Comparison of ENCODE assay signal across 25 mouse cellular contexts in genomic region chr13:32053587-32053986, GRCm38 (mm10).
A peak's percentile ranks its signal among the peaks of the same experiment; 100 is the strongest.
DNase-seq lines count a peak whose midpoint lies in the region; TF ChIP-seq lines count a peak whose summit lies in the region.
"Had no signal": no experiment of that assay in that cellular context is flagged by ENCODE, and none has a peak within 500 bp of the region (broad histone marks: within the 10 kb centered on the region; RNA-seq: fewer than 3 reads in every experiment).

No protein-coding gene starts in this region.

- TF ChIP-seq POLR2A in ES-Bruce4 (IDR thresholded peaks at IDR 0.05; ENCODE audit: insufficient read depth, low read length), result no peak
- TF ChIP-seq POLR2A in MEL (IDR thresholded peaks at IDR 0.05; ENCODE audit: control insufficient read depth in 1 of 2, insufficient read depth in 1 of 2, low read depth in 1 of 2, low read length in 2 of 2, poor library complexity in 1 of 2), result no peak

- H3K9ac ChIP-seq in ES-Bruce4 (ENCODE audit: low read depth, poor library complexity, severe bottlenecking) (no peak overlapping the region), MEL (ENCODE audit: control insufficient read depth, low read depth, low read length, poor library complexity, severe bottlenecking) (no peak overlapping the region)
- H3K9ac ChIP-seq: embryonic facial prominence, embryonic 13.5 days; forebrain, postnatal 0 days; heart, embryonic 13.5 days; hindbrain, embryonic 14.5 days; limb, embryonic 12.5 days; liver, embryonic 15.5 days had no signal

- 0 out of 2 replicates have a peak, but pooled peaks have one; percentile 9 for TF ChIP-seq EP300 in ES-Bruce4 (IDR thresholded peaks at IDR 0.05; ENCODE audit: insufficient read depth, low read depth, low read length)
- TF ChIP-seq EP300 in MEL (IDR thresholded peaks at IDR 0.05; ENCODE audit: low read depth in 1 of 2, low read length in 2 of 2), result peak in 1 of 2 experiments; percentile 22; a peak in 1 of 4 replicates

- TF ChIP-seq RAD21 in MEL (IDR thresholded peaks at IDR 0.05; ENCODE audit: low read depth, low read length), result no peak

- H3K27me3 ChIP-seq in ES-Bruce4 (ENCODE audit: control insufficient read depth, insufficient read depth, low read length, poor library complexity, severe bottlenecking) (no peaks in the 10 kb centered on the region), MEL (ENCODE audit: control insufficient read depth in 1 of 2, insufficient read depth in 2 of 2, low read length in 2 of 2) (no peaks in the 10 kb centered on the region)
- H3K27me3 ChIP-seq: heart, embryonic 13.5 days; liver, embryonic 15.5 days; Patski had no signal

- H3K27ac ChIP-seq in ES-Bruce4 (ENCODE audit: insufficient read depth, low read length), result no peak overlapping the region
- H3K27ac ChIP-seq in MEL (ENCODE audit: control insufficient read depth, low read depth, low read length), result no peak overlapping the region
- H3K27ac ChIP-seq: embryonic facial prominence, embryonic 13.5 days; heart, embryonic 13.5 days; hindbrain, embryonic 14.5 days; limb, embryonic 12.5 days; liver, embryonic 15.5 days; stomach, postnatal 0 days had no signal

- no peaks in the 10 kb centered on the region for H3K9me3 ChIP-seq in ES-Bruce4 (replicated peaks; ENCODE audit: control insufficient read depth, insufficient read depth, low read length, poor library complexity, severe bottlenecking)
- H3K9me3 ChIP-seq in MEL (replicated peaks; ENCODE audit: insufficient read depth, low read length), result no peaks in the 10 kb centered on the region
- H3K9me3 ChIP-seq: embryonic facial prominence, embryonic 13.5 days; heart, embryonic 13.5 days; limb, embryonic 12.5 days; liver, embryonic 15.5 days had no signal

- H3K79me2 ChIP-seq in MEL (ENCODE audit: control insufficient read depth, insufficient read depth, low read length, poor library complexity), result no peaks in the 10 kb centered on the region

- H3K36me3 ChIP-seq in ES-Bruce4 (ENCODE audit: control insufficient read depth, insufficient read depth, low read length, poor library complexity, severe bottlenecking), result no peaks in the 10 kb centered on the region
- H3K36me3 ChIP-seq in MEL (ENCODE audit: control insufficient read depth in 1 of 2, insufficient read depth in 2 of 2, low read length in 2 of 2), result peaks cover 0 to 7% of the 10 kb centered on the region in 2 experiments; a peak in 2 of 4 replicates
- H3K36me3 ChIP-seq: embryonic facial prominence, embryonic 13.5 days; heart, embryonic 13.5 days; limb, embryonic 12.5 days; liver, embryonic 15.5 days had no signal

- TF ChIP-seq CTCF in ES-Bruce4 (IDR thresholded peaks at IDR 0.05; ENCODE audit: low read depth, low read length) (no peak), MEL (IDR thresholded peaks at IDR 0.05 in 2 of 3, conservative IDR thresholded peaks at IDR 0.05 in 1 of 3; ENCODE audit: control insufficient read depth in 1 of 3, insufficient read depth in 1 of 3, low read depth in 2 of 3, low read length in 3 of 3, poor library complexity in 1 of 3, severe bottlenecking in 1 of 3) (no peak)

- no peak overlapping the region for H3K4me3 ChIP-seq in ES-Bruce4 (ENCODE audit: low read depth, low read length)
- no peak overlapping the region for H3K4me3 ChIP-seq in MEL (ENCODE audit: control insufficient read depth in 1 of 2, insufficient read depth in 1 of 2, low read depth in 2 of 2, low read length in 2 of 2)
- H3K4me3 ChIP-seq: embryonic facial prominence, embryonic 13.5 days; heart, embryonic 13.5 days; limb, embryonic 12.5 days; liver, embryonic 15.5 days had no signal

- H3K4me1 ChIP-seq in ES-Bruce4 (ENCODE audit: control insufficient read depth, insufficient read depth, low read length) (no peaks in the 10 kb centered on the region), MEL (ENCODE audit: control insufficient read depth in 1 of 2, insufficient read depth in 2 of 2, low read length in 2 of 2) (peaks cover 5 to 6% of the 10 kb centered on the region in 2 experiments; a peak in 3 of 4 replicates)
- H3K4me1 ChIP-seq: liver, embryonic 15.5 days had no signal

- peak; percentile 9 for DNase-seq in kidney, postnatal 10 days
- DNase-seq in kidney, adult 18-20 months, result no peak
- DNase-seq in MEL (ENCODE audit: low read depth, low spot score), result peak; percentile 50
- peak; percentile 16 for DNase-seq in gonadal fat pad, adult 2 months (ENCODE audit: low read depth)
- no peak for DNase-seq in embryo, embryonic 10.5 days (ENCODE audit: low spot score)
- no peak for DNase-seq in adrenal gland, adult 18-20 months (ENCODE audit: low spot score in 2 of 2)
- DNase-seq: adrenal gland, adult 2 months; cerebellum, adult 2 months; cerebellum, postnatal 25 days; forebrain, postnatal 0 days; heart, postnatal 10 days; kidney, adult 8-10 months; kidney, postnatal 14 days; lung, postnatal 36 days; right cerebral cortex, postnatal 25 days; thymus, adult 18-20 months; thymus, postnatal 36 days had no signal

TF ChIP-seq in MEL, 35 proteins besides CTCF, POLR2A, EP300 and RAD21:
- TF ChIP-seq GATA1 (IDR thresholded peaks at IDR 0.05; ENCODE audit: low read depth, low read length) (peak; percentile 49), ETS1 (IDR thresholded peaks at IDR 0.05; ENCODE audit: low read depth, low read length) (no peak)

Comparison
In these comparisons a context has a peak if more than half of its experiments do, and no peak if none do; other contexts are left out.
1. DNase-seq: peak in kidney, postnatal 10 days (single experiment), MEL (single experiment) and gonadal fat pad, adult 2 months (single experiment); none in kidney, adult 18-20 months (single experiment), embryo, embryonic 10.5 days (single experiment) and adrenal gland, adult 18-20 months (0 of 2).